Mouse (Mus musculus): ENCODE measurements around the gene Ldha.

DNA sequence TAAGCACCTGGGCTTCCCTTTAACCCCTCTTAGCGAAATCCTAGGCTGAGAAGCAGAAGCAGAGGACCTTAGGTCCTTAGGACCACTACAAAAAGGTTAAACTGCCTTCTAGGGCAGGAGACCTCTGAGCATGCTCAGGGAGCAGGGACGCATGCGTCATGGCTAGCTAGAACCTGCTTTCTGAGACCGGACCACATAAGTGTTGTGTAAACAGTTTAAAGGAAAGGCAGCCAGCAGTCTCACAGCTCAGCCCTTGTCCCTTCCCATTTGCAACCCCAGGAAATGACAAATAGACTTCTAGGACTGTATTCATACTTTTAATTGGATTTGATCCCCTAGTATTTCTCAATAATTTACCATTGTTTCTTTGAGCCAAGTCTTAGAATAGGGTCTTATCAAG, 949 bp upstream of the Ldha start:
- TF ChIP-seq POLR2A (IDR thresholded peaks at IDR 0.05; ENCODE audit: insufficient read depth, low read length): no peak
- TF ChIP-seq CTCF (IDR thresholded peaks at IDR 0.05; ENCODE audit: low read depth, low read length): no peak
- no peak for TF ChIP-seq EP300 (IDR thresholded peaks at IDR 0.05; ENCODE audit: insufficient read depth, low read depth, low read length)
